Mouse (Mus musculus): ENCODE measurements around the gene Plbd1. TPM values are rescaled to one million over a fixed set of nuclear protein-coding genes. Genes with fewer than 3 reads are reported as not detected.

Gene Plbd1
- polyA plus RNA-seq, 1 experiment: 9.9 TPM

DNA sequence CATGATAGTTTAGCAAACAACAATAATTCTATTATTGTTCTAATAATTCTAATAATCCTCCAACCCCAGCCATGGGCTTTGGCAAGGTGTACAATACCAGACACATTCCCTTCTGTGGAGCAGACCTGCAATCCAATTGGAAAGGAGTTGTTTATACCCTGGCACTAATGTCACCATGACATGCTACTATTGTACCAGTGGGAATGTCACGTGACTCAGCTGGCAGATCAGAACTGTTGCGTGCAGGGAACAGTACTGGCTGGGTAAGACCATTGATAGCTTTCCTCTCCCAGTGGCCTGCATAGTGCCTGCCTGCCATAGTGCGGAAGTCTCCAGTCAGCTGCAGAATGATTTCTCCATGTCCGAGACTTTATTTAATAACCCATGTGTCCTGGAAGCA, 67.2 kb downstream of the Plbd1 start:
- TF ChIP-seq GATA1 (IDR thresholded peaks at IDR 0.05; ENCODE audit: borderline replicate concordance, low read length) (no peak), FLI1 (IDR thresholded peaks at IDR 0.05; ENCODE audit: low read length) (no peak)
- no peak overlapping the region for H3K4me3 ChIP-seq (replicated peaks)
- H3K4me1 ChIP-seq: peaks cover 14% of the 10 kb centered on the region
- H3K36me3 ChIP-seq (replicated peaks; ENCODE audit: low read length): peaks cover 91% of the 10 kb centered on the region
- H3K9me3 ChIP-seq: no peaks in the 10 kb centered on the region
- no peaks in the 10 kb centered on the region for H3K27me3 ChIP-seq (replicated peaks)

GRCm38 (mm10) chr6:136590739-136591138, 71.0 kb downstream of the Plbd1 start:
- TF ChIP-seq FLI1 (IDR thresholded peaks at IDR 0.05; ENCODE audit: low read length) (no peak), GATA1 (IDR thresholded peaks at IDR 0.05; ENCODE audit: borderline replicate concordance, low read length) (no peak)
- no peaks in the 10 kb centered on the region for H3K9me3 ChIP-seq
- peaks cover 91% of the 10 kb centered on the region for H3K36me3 ChIP-seq (replicated peaks; ENCODE audit: low read length)

GRCm38 (mm10) chr6:136566002-136566401, 95.7 kb downstream of the Plbd1 start:
- Histone ChIP-seq H3K36me3 (replicated peaks; ENCODE audit: low read length) (peaks cover 90% of the 10 kb centered on the region), H3K4me3 (replicated peaks) (no peak overlapping the region), H3K27me3 (replicated peaks) (no peaks in the 10 kb centered on the region), H3K9me3 (no peaks in the 10 kb centered on the region), H3K4me1 (no peaks in the 10 kb centered on the region; the same call in 1 of the 2 replicates)
- TF ChIP-seq GATA1 (IDR thresholded peaks at IDR 0.05; ENCODE audit: borderline replicate concordance, low read length): no peak
- TF ChIP-seq FLI1 (IDR thresholded peaks at IDR 0.05; ENCODE audit: low read length): no peak

More at GRCm38 (mm10) chr6:136590739-136591138, 71.0 kb downstream of the Plbd1 start:
- Histone ChIP-seq H3K4me1 (peaks cover 14% of the 10 kb centered on the region; the same call in 1 of the 2 replicates), H3K27me3 (replicated peaks) (no peaks in the 10 kb centered on the region), H3K4me3 (replicated peaks) (no peak overlapping the region)

Other genes with a start within 250 kb of the Plbd1 start
- not detected in 2 replicates for gene E330021D16Rik, start 246.4 kb downstream of the Plbd1 start, polyA plus RNA-seq (2012; ENCODE audit: insufficient read depth, low replicate concordance)
- gene Atf7ip, start 155.8 kb downstream of the Plbd1 start, polyA plus RNA-seq (2012; ENCODE audit: insufficient read depth, low replicate concordance): 4.6 and 12.1 TPM in 2 replicates
- not detected in 2 replicates for gene Gucy2c, start 119.8 kb upstream of the Plbd1 start, polyA plus RNA-seq (2012; ENCODE audit: insufficient read depth, low replicate concordance)
- gene Hist4h4, start 142.5 kb upstream of the Plbd1 start, polyA plus RNA-seq (2012; ENCODE audit: insufficient read depth, low replicate concordance): 3.5 and 6.7 TPM in 2 replicates
- gene H2afj, start 146.3 kb upstream of the Plbd1 start, polyA plus RNA-seq (2012; ENCODE audit: insufficient read depth, low replicate concordance): 439 and 1,079 TPM in 2 replicates
- gene BC049715, start 165.7 kb upstream of the Plbd1 start, polyA plus RNA-seq (2012; ENCODE audit: insufficient read depth, low replicate concordance): 1.5 and 5.6 TPM in 2 replicates
- gene Wbp11, start 166.3 kb upstream of the Plbd1 start, polyA plus RNA-seq (2012; ENCODE audit: insufficient read depth, low replicate concordance): 145 and 321 TPM in 2 replicates
- gene Smco3, start 173.5 kb upstream of the Plbd1 start, polyA plus RNA-seq (2012; ENCODE audit: insufficient read depth, low replicate concordance): not detected in 2 replicates
- 0.32 TPM in 1 of 2 replicates, not detected in the other for gene Art4, start 195.8 kb upstream of the Plbd1 start, polyA plus RNA-seq (2012; ENCODE audit: insufficient read depth, low replicate concordance)
- gene Mgp, start 213.9 kb upstream of the Plbd1 start, polyA plus RNA-seq (2012; ENCODE audit: insufficient read depth, low replicate concordance): not detected in 2 replicates

All from megakaryocyte, embryonic 14.5 days (primary cell).